Comparison of ENCODE assay signal across 8 mouse cellular contexts in the genomic region with DNA sequence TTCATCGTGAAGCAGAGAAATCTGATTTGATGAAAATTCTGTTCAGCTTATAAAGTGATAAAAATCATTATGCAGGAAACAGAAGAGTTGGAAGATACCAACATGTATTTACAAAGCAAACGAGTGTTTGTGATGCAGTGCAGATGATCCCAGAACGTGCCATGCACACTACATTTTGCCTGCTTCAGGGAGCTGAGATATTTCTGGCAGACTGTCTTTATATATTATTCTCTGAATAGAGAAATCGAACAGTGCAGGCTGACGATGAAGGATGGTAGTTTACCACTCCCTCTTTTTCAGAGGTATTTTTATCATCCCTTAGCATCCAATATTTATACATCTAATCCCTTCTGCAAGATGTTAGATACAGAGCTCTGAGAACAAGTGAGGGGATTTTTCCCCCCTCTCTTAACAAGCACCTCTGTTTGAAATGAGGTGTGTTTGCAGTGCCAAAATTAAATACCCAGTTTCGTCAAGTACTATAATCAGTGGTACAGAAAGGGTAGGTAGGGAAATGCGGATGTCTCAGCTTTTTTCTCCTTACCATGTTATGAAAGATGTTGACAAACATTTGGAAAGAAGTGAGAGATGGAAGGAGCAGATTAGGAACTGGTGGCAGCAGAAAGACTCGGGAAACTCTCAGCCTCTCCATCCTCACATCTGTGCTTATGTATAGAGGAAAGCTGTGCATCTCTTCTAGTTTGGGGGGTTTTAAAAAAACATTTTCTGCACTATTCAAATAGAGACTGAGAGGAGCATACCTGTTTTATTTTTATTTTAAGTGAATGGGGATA. TPM values are rescaled to one million over a fixed set of nuclear protein-coding genes. Genes with fewer than 3 reads are reported as not detected.
DNase-seq lines count a peak whose midpoint lies in the region; ATAC-seq and TF ChIP-seq lines count a peak whose summit lies in the region.

A gene (plus strand): TSS at position 770 of the 794 bp plus-strand sequence.

- no peak for TF ChIP-seq CTCF in lung, postnatal 0 days (IDR thresholded peaks at IDR 0.05)

- no peak for TF ChIP-seq EP300 in lung, postnatal 0 days (IDR thresholded peaks at IDR 0.05)

- H3K36me3 ChIP-seq in lung, embryonic 16.5 days (ENCODE audit: control insufficient read depth, insufficient read depth, low read length) = no peaks in the 10 kb centered on the region
- H3K36me3 ChIP-seq in lung, postnatal 0 days (ENCODE audit: insufficient read depth, low read length) = no peaks in the 10 kb centered on the region
- H3K36me3 ChIP-seq in neural tube, embryonic 15.5 days = no peaks in the 10 kb centered on the region

- H3K4me3 ChIP-seq in lung, embryonic 16.5 days (ENCODE audit: low read length) = no peak within 1 kb of the TSS
- H3K4me3 ChIP-seq in lung, postnatal 0 days (ENCODE audit: low read depth, low read length) = no peak within 1 kb of the TSS
- no peak within 1 kb of the TSS for H3K4me3 ChIP-seq in neural tube, embryonic 15.5 days (replicated peaks)

- no peak within 1 kb of the TSS for H3K27ac ChIP-seq in lung, embryonic 16.5 days (ENCODE audit: low read length)
- no peak within 1 kb of the TSS for H3K27ac ChIP-seq in lung, postnatal 0 days (ENCODE audit: low read length)
- no peak within 1 kb of the TSS for H3K27ac ChIP-seq in neural tube, embryonic 15.5 days (replicated peaks)

- WGBS in lung, embryonic 16.5 days = 51% methylated on average over 8 of the region's 8 CpGs
- WGBS in lung, postnatal 0 days = 49% methylated on average over 8 of the region's 8 CpGs
- 77% methylated on average over 8 of the region's 8 CpGs for WGBS in neural tube, embryonic 15.5 days

- no peak within 1 kb of the TSS for H3K9ac ChIP-seq in lung, embryonic 16.5 days (ENCODE audit: low read length)
- no peak within 1 kb of the TSS for H3K9ac ChIP-seq in lung, postnatal 0 days (replicated peaks; ENCODE audit: low read depth)
- no peak within 1 kb of the TSS for H3K9ac ChIP-seq in neural tube, embryonic 15.5 days (replicated peaks)

- H3K4me1 ChIP-seq in lung, embryonic 16.5 days (replicated peaks; ENCODE audit: control insufficient read depth, insufficient read depth, low read length) = 0 out of 2 replicates have a peak, but pooled peaks cover 4% of the 10 kb centered on the region
- no peaks in the 10 kb centered on the region for H3K4me1 ChIP-seq in lung, postnatal 0 days (ENCODE audit: insufficient read depth, low read depth, low read length)
- no peaks in the 10 kb centered on the region for H3K4me1 ChIP-seq in neural tube, embryonic 15.5 days

- H3K27me3 ChIP-seq in lung, embryonic 16.5 days (ENCODE audit: control insufficient read depth, insufficient read depth, low read depth, low read length) = no peaks in the 10 kb centered on the region
- H3K27me3 ChIP-seq in lung, postnatal 0 days (replicated peaks; ENCODE audit: insufficient read depth, low read length) = no peaks in the 10 kb centered on the region
- no peaks in the 10 kb centered on the region for H3K27me3 ChIP-seq in neural tube, embryonic 15.5 days (replicated peaks)

- no peaks in the 10 kb centered on the region for H3K9me3 ChIP-seq in lung, embryonic 16.5 days (ENCODE audit: control insufficient read depth, low read length)
- H3K9me3 ChIP-seq in lung, postnatal 0 days (ENCODE audit: low read length) = no peaks in the 10 kb centered on the region
- no peaks in the 10 kb centered on the region for H3K9me3 ChIP-seq in neural tube, embryonic 15.5 days (replicated peaks)

- DNase-seq in adrenal gland, adult 18-20 months (ENCODE audit: low spot score in 2 of 2) = no peak
- no peak for DNase-seq in adrenal gland, adult (ENCODE audit: inconsistent age in 2 of 2, low spot score in 1 of 2)
- no peak for DNase-seq in lung, postnatal 0 days (ENCODE audit: low spot score)
- peak; percentile 3 for DNase-seq in left cerebral cortex, adult 11 months (ENCODE audit: low spot score)
- DNase-seq in urinary bladder, postnatal 36 days (ENCODE audit: low spot score in 2 of 2) = no peak
- DNase-seq in thymus, postnatal 14 days = no peak

- no peak for ATAC-seq in lung, embryonic 16.5 days (ENCODE audit: low read depth)
- no peak for ATAC-seq in lung, postnatal 0 days
- ATAC-seq in neural tube, embryonic 15.5 days (ENCODE audit: low FRiP score) = no peak

- no peak within 1 kb of the TSS for H3K4me2 ChIP-seq in lung, embryonic 16.5 days (ENCODE audit: low read depth, low read length)
- no peak within 1 kb of the TSS for H3K4me2 ChIP-seq in lung, postnatal 0 days (replicated peaks; ENCODE audit: low read depth, low read length)
- no peak within 1 kb of the TSS for H3K4me2 ChIP-seq in neural tube, embryonic 15.5 days

RNA-seq across cellular contexts. Expression of the gene that starts here (rescaled TPM):
- 100 to 1,000 TPM in 1 of 2 experiments, 10 to 100 TPM in 1; 54.4 to 159 TPM for total RNA-seq in adrenal gland, adult 18-20 months (2021)
- 26.8 and 27.4 TPM in 2 replicates for polyA plus RNA-seq in lung, embryonic 16.5 days (2015; fragmentation: Nextera tagmentation; extraction: Ambion mirVana)
- polyA plus RNA-seq in lung, postnatal 0 days (2015; fragmentation: Nextera tagmentation; extraction: Ambion mirVana) = 7.0 and 9.6 TPM in 2 replicates
- 32.2 and 33.2 TPM in 2 replicates for polyA plus RNA-seq in neural tube, embryonic 15.5 days (2015; fragmentation: Nextera tagmentation; extraction: Ambion mirVana)
